Mouse (Mus musculus): ENCODE data around the gene Gm20388. TPM values are rescaled to one million over a fixed set of nuclear protein-coding genes. Genes with fewer than 3 reads are reported as not detected.

The Gm20388 gene
- total RNA-seq (2014; rRNA removed) (43.2 and 51.3 TPM in 2 replicates), polyA plus RNA-seq (2015; fragmentation: Nextera tagmentation; extraction: Ambion mirVana) (not detected in 2 replicates)

DNA sequence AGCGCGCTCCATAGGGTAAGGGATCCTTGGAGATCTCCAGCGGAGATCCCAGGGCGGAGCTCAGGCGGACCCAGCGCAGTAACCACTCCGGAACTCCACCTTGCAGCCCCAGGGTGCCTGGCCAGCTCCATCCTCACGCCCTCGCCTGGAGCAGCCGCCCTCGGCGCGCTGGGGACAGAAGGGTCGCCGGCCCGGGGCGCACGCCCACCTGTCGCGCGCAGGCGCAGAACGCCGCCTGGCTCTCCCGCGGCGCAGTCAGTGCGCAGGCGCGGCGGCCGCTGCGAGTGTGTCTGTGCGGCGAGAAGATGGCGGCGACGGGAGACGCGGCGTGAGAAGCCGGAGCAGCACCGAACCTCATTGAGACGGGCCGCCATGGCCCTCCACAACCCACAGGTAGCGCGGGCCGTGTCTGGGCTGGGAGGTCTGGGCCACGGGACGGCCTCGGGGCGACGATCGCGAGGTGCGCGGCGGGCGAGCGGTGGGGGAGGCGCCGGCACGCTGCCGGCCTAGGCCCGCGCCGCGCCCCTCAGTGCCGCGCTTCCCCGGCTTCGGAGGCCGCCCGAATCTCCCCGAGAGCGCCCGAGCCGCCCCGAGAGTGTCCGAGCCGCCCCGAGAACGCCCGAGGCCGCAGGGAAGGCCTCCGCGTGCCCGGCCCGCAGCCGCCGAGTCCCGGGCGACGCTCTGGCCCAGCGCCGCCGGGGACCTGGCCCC lies at the start of gene Gm20388:
TSS of gene Gm20388 (plus strand) at position 295 of the 711 bp plus-strand sequence.
- Histone ChIP-seq H3K4me1 (ENCODE audit: insufficient read depth) (peaks cover 26% of the 10 kb centered on the region), H3K9ac (peak within 1 kb of the TSS; percentile 72)
- WGBS, result 2% methylated on average over 69 of the region's 97 CpGs

GRCm38 (mm10) chr8:119861706-119862389 lies 48.8 kb upstream of the Gm20388 start, which contains the start of gene Klhl36:
Gene Klhl36, plus strand, starts transcription at chr8:119862266.
- Histone ChIP-seq H3K27me3 (ENCODE audit: insufficient read depth, low read length) (no peaks in the 10 kb centered on the region; the same call in 1 of the 2 replicates), H3K4me3 (ENCODE audit: low read depth, low read length) (peak within 1 kb of the TSS; percentile 76), H3K4me1 (ENCODE audit: insufficient read depth) (no peaks in the 10 kb centered on the region), H3K27ac (ENCODE audit: low read depth, low read length) (peak within 1 kb of the TSS; percentile 64; the same call in 1 of the 2 replicates), H3K36me3 (ENCODE audit: insufficient read depth) (0 out of 2 replicates have a peak, but pooled peaks cover 3% of the 10 kb centered on the region), H3K9me3 (ENCODE audit: low read length) (no peaks in the 10 kb centered on the region), H3K9ac (peak within 1 kb of the TSS; percentile 83), H3K4me2 (ENCODE audit: low read depth) (peak within 1 kb of the TSS; percentile 87)
- no peak for TF ChIP-seq CTCF (IDR thresholded peaks at IDR 0.05; ENCODE audit: low read depth)
- peak; percentile 92 for DNase-seq
- peak; percentile 98 for ATAC-seq
- under 1% methylated on average over 34 of the region's 35 CpGs for WGBS

More for the DNA sequence above, at the start of gene Gm20388:
- Histone ChIP-seq H3K4me3 (ENCODE audit: low read depth, low read length) (peak within 1 kb of the TSS; percentile 65), H3K27me3 (ENCODE audit: insufficient read depth, low read length) (no peaks in the 10 kb centered on the region), H3K36me3 (ENCODE audit: insufficient read depth) (no peaks in the 10 kb centered on the region), H3K4me2 (ENCODE audit: low read depth) (peak within 1 kb of the TSS; percentile 81), H3K9me3 (ENCODE audit: low read length) (no peaks in the 10 kb centered on the region), H3K27ac (ENCODE audit: low read depth, low read length) (peak within 1 kb of the TSS; percentile 95)
- peak; percentile 96 for DNase-seq
- ATAC-seq, result peak; percentile 97
- TF ChIP-seq CTCF (IDR thresholded peaks at IDR 0.05; ENCODE audit: low read depth), result no peak

DNA sequence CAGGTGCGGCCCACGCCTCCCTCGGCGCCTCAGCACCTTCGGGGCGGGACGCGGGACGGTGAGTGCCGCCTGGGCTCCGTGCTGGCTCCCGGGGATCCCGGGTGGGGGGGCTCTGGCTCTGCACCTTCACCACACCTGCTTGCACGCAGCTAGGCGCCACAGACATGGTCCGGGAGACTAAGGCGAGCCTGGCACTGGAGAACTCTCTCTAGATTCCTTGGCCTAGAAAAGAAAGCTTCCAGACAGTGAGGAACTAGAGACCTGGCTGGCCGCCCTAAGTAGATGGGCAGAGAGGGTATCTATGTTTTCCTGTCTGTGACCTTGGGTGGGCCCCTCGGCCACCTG lies 48.3 kb upstream of the Gm20388 start:
- ATAC-seq (no peak), DNase-seq (no peak)
- TF ChIP-seq CTCF (IDR thresholded peaks at IDR 0.05; ENCODE audit: low read depth), result no peak
- peak overlapping the region; percentile 76 for H3K4me3 ChIP-seq (ENCODE audit: low read depth, low read length)
- peak overlapping the region; percentile 83 for H3K9ac ChIP-seq
- 0 out of 2 replicates have a peak, but pooled peaks cover 3% of the 10 kb centered on the region for H3K36me3 ChIP-seq (ENCODE audit: insufficient read depth)
- WGBS, result 1% methylated on average over 18 of the region's 19 CpGs
- H3K4me1 ChIP-seq (ENCODE audit: insufficient read depth), result no peaks in the 10 kb centered on the region
- no peaks in the 10 kb centered on the region for H3K9me3 ChIP-seq (ENCODE audit: low read length)
- peak overlapping the region; percentile 87 for H3K4me2 ChIP-seq (ENCODE audit: low read depth)
- H3K27ac ChIP-seq (ENCODE audit: low read depth, low read length), result peak overlapping the region; percentile 64; the same call in 1 of the 2 replicates
- H3K27me3 ChIP-seq (ENCODE audit: insufficient read depth, low read length), result no peaks in the 10 kb centered on the region

GRCm38 (mm10) chr8:119862749-119863148 lies 47.9 kb upstream of the Gm20388 start:
- ATAC-seq (peak; percentile 26), DNase-seq (no peak)
- 0 out of 2 replicates have a peak, but pooled peaks cover 3% of the 10 kb centered on the region for H3K36me3 ChIP-seq (ENCODE audit: insufficient read depth)
- H3K27ac ChIP-seq (ENCODE audit: low read depth, low read length), result no peak overlapping the region
- no peaks in the 10 kb centered on the region for H3K4me1 ChIP-seq (ENCODE audit: insufficient read depth)
- 11% methylated on average over 6 of the region's 6 CpGs for WGBS
- no peak for TF ChIP-seq CTCF (IDR thresholded peaks at IDR 0.05; ENCODE audit: low read depth)
- no peaks in the 10 kb centered on the region for H3K27me3 ChIP-seq (ENCODE audit: insufficient read depth, low read length)
- peak overlapping the region; percentile 83 for H3K9ac ChIP-seq
- peak overlapping the region; percentile 76 for H3K4me3 ChIP-seq (ENCODE audit: low read depth, low read length)
- H3K4me2 ChIP-seq (ENCODE audit: low read depth), result peak overlapping the region; percentile 87
- no peaks in the 10 kb centered on the region for H3K9me3 ChIP-seq (ENCODE audit: low read length)

GRCm38 (mm10) chr8:119869616-119870015 lies 41.0 kb upstream of the Gm20388 start:
- Histone ChIP-seq H3K36me3 (ENCODE audit: insufficient read depth) (peaks cover 36% of the 10 kb centered on the region), H3K9ac (no peak overlapping the region), H3K27me3 (ENCODE audit: insufficient read depth, low read length) (no peaks in the 10 kb centered on the region), H3K4me1 (ENCODE audit: insufficient read depth) (no peaks in the 10 kb centered on the region), H3K27ac (ENCODE audit: low read depth, low read length) (no peak overlapping the region), H3K4me2 (ENCODE audit: low read depth) (no peak overlapping the region), H3K9me3 (ENCODE audit: low read length) (no peaks in the 10 kb centered on the region), H3K4me3 (ENCODE audit: low read depth, low read length) (no peak overlapping the region)
- ATAC-seq (no peak), DNase-seq (no peak)
- 88% methylated on average over 20 of the region's 20 CpGs for WGBS
- no peak for TF ChIP-seq CTCF (IDR thresholded peaks at IDR 0.05; ENCODE audit: low read depth)

- Histone ChIP-seq H3K9ac (no peak overlapping the region), H3K27me3 (ENCODE audit: insufficient read depth, low read length) (no peaks in the 10 kb centered on the region), H3K9me3 (ENCODE audit: low read length) (no peaks in the 10 kb centered on the region), H3K27ac (ENCODE audit: low read depth, low read length) (no peak overlapping the region), H3K36me3 (ENCODE audit: insufficient read depth) (peaks cover 47% of the 10 kb centered on the region), H3K4me2 (ENCODE audit: low read depth) (no peak overlapping the region), H3K4me1 (ENCODE audit: insufficient read depth) (no peaks in the 10 kb centered on the region), H3K4me3 (ENCODE audit: low read depth, low read length) (no peak overlapping the region)
- 98% methylated on average over 1 of the region's 1 CpGs for whole genome bisulfite sequencing
- ATAC-seq, result no peak
- TF ChIP-seq CTCF (IDR thresholded peaks at IDR 0.05; ENCODE audit: low read depth), result no peak
- DNase-seq, result no peak
Measured at GRCm38 (mm10) chr8:119873181-119873580, 37.5 kb upstream of the Gm20388 start.

DNA sequence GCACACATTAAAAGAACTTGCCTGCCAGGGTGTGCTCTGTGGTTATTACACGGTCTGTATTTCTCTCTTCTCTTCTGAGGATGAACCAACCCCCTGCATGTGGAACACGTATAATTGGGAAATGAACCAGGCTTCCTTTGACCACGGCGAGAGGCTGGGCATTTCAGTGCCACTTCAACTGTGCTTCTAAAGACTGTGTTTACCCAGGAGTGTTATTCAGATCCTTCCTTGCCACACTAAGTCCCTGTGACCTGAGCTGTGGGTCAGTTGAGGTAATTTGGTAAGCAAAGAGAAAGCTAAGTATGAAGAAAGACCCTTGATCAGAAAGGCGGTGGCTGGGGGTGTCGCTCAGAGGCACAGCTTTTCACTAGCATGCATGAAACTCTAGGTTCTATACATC lies 29.3 kb upstream of the Gm20388 start:
- Histone ChIP-seq H3K9me3 (ENCODE audit: low read length) (no peaks in the 10 kb centered on the region), H3K4me1 (ENCODE audit: insufficient read depth) (no peaks in the 10 kb centered on the region), H3K9ac (no peak overlapping the region), H3K4me3 (ENCODE audit: low read depth, low read length) (no peak overlapping the region), H3K36me3 (ENCODE audit: insufficient read depth) (peaks cover 10% of the 10 kb centered on the region; the same call in 1 of the 2 replicates), H3K4me2 (ENCODE audit: low read depth) (no peak overlapping the region), H3K27ac (ENCODE audit: low read depth, low read length) (no peak overlapping the region), H3K27me3 (ENCODE audit: insufficient read depth, low read length) (no peaks in the 10 kb centered on the region)
- no peak for ATAC-seq
- 75% methylated on average over 6 of the region's 6 CpGs for WGBS
- TF ChIP-seq CTCF (IDR thresholded peaks at IDR 0.05; ENCODE audit: low read depth), result no peak
- no peak for DNase-seq

Measured in forebrain, postnatal 0 days (tissue).